Mouse (Mus musculus): ENCODE data around the gene Sptssa. TPM values are rescaled to one million over a fixed set of nuclear protein-coding genes. Genes with fewer than 3 reads are reported as not detected.
A peak's percentile ranks its signal among the peaks of the same experiment; 100 is the strongest.

Gene Sptssa
- total and polyA plus RNA-seq, 3 experiments = 34.0 to 125 (median 66.7) TPM

- Histone ChIP-seq H3K4me1 (ENCODE audit: control insufficient read depth in 1 of 2, insufficient read depth in 2 of 2) (peaks cover 3 to 21% of the 10 kb centered on the region in 2 experiments), H3K4me2 (ENCODE audit: insufficient read depth, low read depth, poor library complexity, severe bottlenecking) (peak within 1 kb of the TSS; percentile 86)
- dilution Hi-C loops (cut with MboI; ENCODE audit: extremely low pct_ligation_motif_present, extremely low pct_unique_long_range_greater_than_20kb, low sequenced_read_pairs) = no loop called here
Observed at GRCm38 (mm10) chr12:54695511-54696241, 39.3 kb upstream of the Sptssa start, which contains the start of gene Eapp. Eapp (minus strand) TSS chr12:54695897.

GRCm38 (mm10) chr12:54694847-54695510 is 38.6 kb upstream of the Sptssa start:
- peaks cover 3 to 21% of the 10 kb centered on the region in 2 experiments for H3K4me1 ChIP-seq (ENCODE audit: control insufficient read depth in 1 of 2, insufficient read depth in 2 of 2)
- in situ Hi-C loops (cut with MboI; ENCODE audit: low pct_ligation_motif_present, low pct_unique_long_range_greater_than_20kb, low sequenced_read_pairs) = no loop called here
- no peak for DNase-seq (ENCODE audit: extremely low read depth)
- no peak for TF ChIP-seq MYC (IDR thresholded peaks at IDR 0.05; ENCODE audit: low read depth, low read length)
- no peak for TF ChIP-seq RCOR1 (conservative IDR thresholded peaks at IDR 0.05; ENCODE audit: low read depth, low read length)
- TF ChIP-seq MAFK (IDR thresholded peaks at IDR 0.05; ENCODE audit: insufficient replicate concordance, low read length) = no peak
- no peak for TF ChIP-seq SMC3 (IDR thresholded peaks at IDR 0.05; ENCODE audit: low read depth, low read length)
- TF ChIP-seq JUND (conservative IDR thresholded peaks at IDR 0.05; ENCODE audit: low read depth, low read length) = no peak
- TF ChIP-seq CTCF (conservative IDR thresholded peaks at IDR 0.05 in 1 of 2, IDR thresholded peaks at IDR 0.05 in 1 of 2; ENCODE audit: low read depth in 2 of 2, low read length in 2 of 2) = no peak
- TF ChIP-seq EP300 (IDR thresholded peaks at IDR 0.05; ENCODE audit: low read length) = no peak
- TF ChIP-seq CHD1 (IDR thresholded peaks at IDR 0.05; ENCODE audit: low read depth, low read length) = no peak; the same call in 1 of the 2 replicates
- TF ChIP-seq ZMIZ1 (IDR thresholded peaks at IDR 0.05; ENCODE audit: low read depth, low read length) = no peak
- no peak for TF ChIP-seq CHD2 (IDR thresholded peaks at IDR 0.05; ENCODE audit: low read length)
- no peak for TF ChIP-seq JUN (IDR thresholded peaks at IDR 0.05; ENCODE audit: insufficient read depth, low read depth, low read length)
- no peak for TF ChIP-seq TBP (conservative IDR thresholded peaks at IDR 0.05; ENCODE audit: low read depth, low read length)
- TF ChIP-seq IRF4 (IDR thresholded peaks at IDR 0.05; ENCODE audit: low read depth, low read length) = no peak
- no peak for TF ChIP-seq MXI1 (IDR thresholded peaks at IDR 0.05; ENCODE audit: low read depth, low read length)
- no peak for TF ChIP-seq MEF2A (IDR thresholded peaks at IDR 0.05; ENCODE audit: borderline replicate concordance, low read depth, low read length)
- TF ChIP-seq ZC3H11A (IDR thresholded peaks at IDR 0.05; ENCODE audit: low read depth, low read length) = no peak
- TF ChIP-seq UBTF (IDR thresholded peaks at IDR 0.05; ENCODE audit: low read depth, low read length) = no peak
- TF ChIP-seq USF2 (conservative IDR thresholded peaks at IDR 0.05; ENCODE audit: low read depth, low read length) = no peak
- no peak for TF ChIP-seq KAT2A (IDR thresholded peaks at IDR 0.05; ENCODE audit: insufficient replicate concordance, low read length)

More at GRCm38 (mm10) chr12:54695511-54696241, 39.3 kb upstream of the Sptssa start, which contains the start of gene Eapp:
- H3K79me2 ChIP-seq (replicated peaks; ENCODE audit: control insufficient read depth, extremely low read depth, insufficient read depth, poor library complexity, severe bottlenecking) = peaks cover 21% of the 10 kb centered on the region
- peaks cover 7% of the 10 kb centered on the region for H3K27me3 ChIP-seq (replicated peaks)
- peaks cover 12 to 23% of the 10 kb centered on the region in 2 experiments for H3K36me3 ChIP-seq (replicated peaks in 1 of 2; ENCODE audit: control insufficient read depth in 1 of 2, insufficient read depth in 1 of 2, low read length in 1 of 2)
- H3K27ac ChIP-seq (ENCODE audit: insufficient read depth, low read depth) = peak within 1 kb of the TSS; percentile 82
- TF ChIP-seq RCOR1 (conservative IDR thresholded peaks at IDR 0.05; ENCODE audit: low read depth, low read length) (no peak), MEF2A (IDR thresholded peaks at IDR 0.05; ENCODE audit: borderline replicate concordance, low read depth, low read length) (peak; percentile 61), KAT2A (IDR thresholded peaks at IDR 0.05; ENCODE audit: insufficient replicate concordance, low read length) (peak; percentile 93; the same call in 1 of the 2 replicates), NELFE (IDR thresholded peaks at IDR 0.05; ENCODE audit: low read depth, low read length) (peak; percentile 77), CTCF (conservative IDR thresholded peaks at IDR 0.05 in 1 of 2, IDR thresholded peaks at IDR 0.05 in 1 of 2; ENCODE audit: low read depth in 2 of 2, low read length in 2 of 2) (0 out of 4 replicates have a peak, but pooled peaks of 1 of the 2 experiments have one; percentile 23), NRF1 (IDR thresholded peaks at IDR 0.05; ENCODE audit: low read depth, low read length) (peak; percentile 95), USF2 (conservative IDR thresholded peaks at IDR 0.05; ENCODE audit: low read depth, low read length) (no peak), MYC (IDR thresholded peaks at IDR 0.05; ENCODE audit: low read depth, low read length) (no peak), SMC3 (IDR thresholded peaks at IDR 0.05; ENCODE audit: low read depth, low read length) (no peak), TCF12 (IDR thresholded peaks at IDR 0.05; ENCODE audit: low read depth, low read length) (peak; percentile 75), POLR2A (IDR thresholded peaks at IDR 0.05; ENCODE audit: low read depth, low read length) (peak; percentile 90), IRF4 (IDR thresholded peaks at IDR 0.05; ENCODE audit: low read depth, low read length) (0 out of 2 replicates have a peak, but pooled peaks have one; percentile 35), SIN3A (IDR thresholded peaks at IDR 0.05; ENCODE audit: low read length) (peak; percentile 89), UBTF (IDR thresholded peaks at IDR 0.05; ENCODE audit: low read depth, low read length) (peak; percentile 73; the same call in 1 of the 2 replicates), RAD21 (IDR thresholded peaks at IDR 0.05; ENCODE audit: low read depth, low read length) (no peak), GABPA (IDR thresholded peaks at IDR 0.05; ENCODE audit: insufficient replicate concordance, low read depth, low read length) (peak; percentile 23; the same call in 1 of the 2 replicates), ELF1 (IDR thresholded peaks at IDR 0.05; ENCODE audit: low read depth, low read length) (peak; percentile 99), TBP (conservative IDR thresholded peaks at IDR 0.05; ENCODE audit: low read depth, low read length) (peak; percentile 54; the same call in 1 of the 2 replicates), ZMIZ1 (IDR thresholded peaks at IDR 0.05; ENCODE audit: low read depth, low read length) (peak; percentile 61), CHD1 (IDR thresholded peaks at IDR 0.05; ENCODE audit: low read depth, low read length) (peak; percentile 93; the same call in 1 of the 2 replicates), MAZ (IDR thresholded peaks at IDR 0.05; ENCODE audit: low read depth, low read length) (no peak), MXI1 (IDR thresholded peaks at IDR 0.05; ENCODE audit: low read depth, low read length) (peak; percentile 75), EP300 (IDR thresholded peaks at IDR 0.05; ENCODE audit: low read length) (no peak), ETS1 (conservative IDR thresholded peaks at IDR 0.05; ENCODE audit: low read depth, low read length) (0 out of 2 replicates have a peak, but pooled peaks have one; percentile 16), ZKSCAN1 (IDR thresholded peaks at IDR 0.05; ENCODE audit: borderline replicate concordance, low read depth, low read length) (no peak), HCFC1 (IDR thresholded peaks at IDR 0.05; ENCODE audit: low read depth, low read length) (peak; percentile 94)
- in situ Hi-C loops (cut with MboI; ENCODE audit: low pct_ligation_motif_present, low pct_unique_long_range_greater_than_20kb, low sequenced_read_pairs) = no loop called here
- peak; percentile 97 for DNase-seq (ENCODE audit: extremely low read depth)
- peak within 1 kb of the TSS; percentile 68 to 79 (median 76) for H3K4me3 ChIP-seq (replicated peaks in 1 of 3; ENCODE audit: low read depth in 2 of 3, low read length in 2 of 3, poor library complexity in 1 of 3)
- peak within 1 kb of the TSS; percentile 85 for H3K9ac ChIP-seq (ENCODE audit: insufficient read depth, low read depth)
- no peaks in the 10 kb centered on the region for H3K9me3 ChIP-seq (replicated peaks; ENCODE audit: low read length)

More at GRCm38 (mm10) chr12:54694847-54695510, 38.6 kb upstream of the Sptssa start:
- dilution Hi-C loops (cut with MboI; ENCODE audit: extremely low pct_ligation_motif_present, extremely low pct_unique_long_range_greater_than_20kb, low sequenced_read_pairs) = no loop called here
- Histone ChIP-seq H3K4me3 (replicated peaks in 1 of 3; ENCODE audit: low read depth in 2 of 3, low read length in 2 of 3, poor library complexity in 1 of 3) (peak overlapping the region; percentile 68 to 79 (median 76)), H3K27ac (ENCODE audit: insufficient read depth, low read depth) (peak overlapping the region; percentile 82), H3K36me3 (replicated peaks in 1 of 2; ENCODE audit: control insufficient read depth in 1 of 2, insufficient read depth in 1 of 2, low read length in 1 of 2) (peaks cover 19 to 30% of the 10 kb centered on the region in 2 experiments), H3K9ac (ENCODE audit: insufficient read depth, low read depth) (peak overlapping the region; percentile 73), H3K4me2 (ENCODE audit: insufficient read depth, low read depth, poor library complexity, severe bottlenecking) (peak overlapping the region; percentile 86), H3K9me3 (replicated peaks; ENCODE audit: low read length) (no peaks in the 10 kb centered on the region), H3K27me3 (replicated peaks) (peaks cover 7% of the 10 kb centered on the region), H3K79me2 (replicated peaks; ENCODE audit: control insufficient read depth, extremely low read depth, insufficient read depth, poor library complexity, severe bottlenecking) (peaks cover 21% of the 10 kb centered on the region)

Measured in CH12.LX (cell line).